Mouse (Mus musculus) mouse embryonic stem cell (cell line): ENCODE measurements at regions not wholly inside any gene's neighbourhood (a gene's known extent, or its start where the extent isn't known, plus 50 kb on each side); places are given as distances from the start of the nearest gene placed in this dataset.

Experiments used
- in situ Hi-C, 2 experiments: fragments of 300-500 bp; cut with MboI; formaldehyde crosslinking; loops; 1 replicate in 1 of 2; 3 replicates in 1 of 2; pipeline ENCODE4 v1.14.3; 2019 to 2020; ENCODE audit warnings: low sequenced_read_pairs in 2 of 2, low pct_unique_long_range_greater_than_20kb in 1 of 2, mixed read lengths in 1 of 2; ENCODE audit not compliant: unreplicated experiment in 1 of 2

DNA sequence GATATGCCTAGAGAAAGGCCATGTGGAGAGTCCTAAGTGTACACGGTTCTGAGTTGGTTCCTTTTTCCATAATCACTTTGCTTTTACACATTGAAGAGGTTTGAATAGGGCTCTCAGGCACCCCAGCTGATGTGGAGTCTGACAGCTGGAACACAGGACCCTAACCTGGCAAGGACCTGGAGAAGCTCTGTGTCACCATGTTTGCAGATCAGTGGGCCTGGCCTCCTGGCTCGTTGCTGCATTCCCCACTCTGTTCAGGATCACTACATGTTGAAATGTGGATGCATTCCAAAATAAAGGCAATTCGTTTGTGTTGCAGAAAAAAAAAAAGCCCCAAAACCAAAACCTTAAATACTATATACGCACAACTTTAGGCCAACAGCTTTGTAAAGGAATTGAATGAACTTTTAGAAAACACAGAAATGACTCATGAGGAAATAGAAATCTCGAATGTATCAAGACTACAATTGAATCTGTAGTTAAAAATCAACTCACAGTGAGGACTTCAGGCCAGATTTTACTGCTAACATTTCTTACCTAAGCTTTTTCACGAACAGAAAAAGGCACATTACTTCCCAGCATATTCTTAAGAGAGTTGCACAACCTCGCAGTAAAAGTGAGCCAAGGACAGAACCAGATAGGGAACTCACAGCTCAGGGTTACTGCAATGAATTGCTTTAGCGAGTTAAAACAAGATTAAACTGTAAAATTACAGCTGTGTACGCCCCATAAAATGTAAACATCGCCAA lies 109.6 kb upstream of the Phactr1 start:
- in situ Hi-C loops: no loop called here

DNA sequence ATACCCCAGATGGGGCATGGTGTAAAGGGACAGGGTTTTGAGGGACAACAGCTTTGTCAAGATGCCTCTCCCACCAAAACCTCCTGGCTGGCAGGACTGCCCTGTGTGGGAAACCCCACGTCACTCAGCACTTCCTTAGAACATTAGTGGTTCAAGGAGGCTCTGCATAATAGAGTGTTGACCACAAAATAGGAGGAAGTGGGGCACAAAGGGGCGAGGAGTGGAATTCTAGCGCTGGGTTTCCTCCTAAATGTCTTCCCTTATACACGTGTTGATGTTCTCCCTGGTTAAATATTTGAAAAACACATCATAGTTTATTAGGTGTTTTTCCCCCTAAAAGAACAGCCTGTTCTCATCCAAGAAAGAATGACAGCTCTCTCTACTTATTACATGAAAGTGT lies 106.2 kb upstream of the Phactr1 start:
- in situ Hi-C loops: no loop called here

DNA sequence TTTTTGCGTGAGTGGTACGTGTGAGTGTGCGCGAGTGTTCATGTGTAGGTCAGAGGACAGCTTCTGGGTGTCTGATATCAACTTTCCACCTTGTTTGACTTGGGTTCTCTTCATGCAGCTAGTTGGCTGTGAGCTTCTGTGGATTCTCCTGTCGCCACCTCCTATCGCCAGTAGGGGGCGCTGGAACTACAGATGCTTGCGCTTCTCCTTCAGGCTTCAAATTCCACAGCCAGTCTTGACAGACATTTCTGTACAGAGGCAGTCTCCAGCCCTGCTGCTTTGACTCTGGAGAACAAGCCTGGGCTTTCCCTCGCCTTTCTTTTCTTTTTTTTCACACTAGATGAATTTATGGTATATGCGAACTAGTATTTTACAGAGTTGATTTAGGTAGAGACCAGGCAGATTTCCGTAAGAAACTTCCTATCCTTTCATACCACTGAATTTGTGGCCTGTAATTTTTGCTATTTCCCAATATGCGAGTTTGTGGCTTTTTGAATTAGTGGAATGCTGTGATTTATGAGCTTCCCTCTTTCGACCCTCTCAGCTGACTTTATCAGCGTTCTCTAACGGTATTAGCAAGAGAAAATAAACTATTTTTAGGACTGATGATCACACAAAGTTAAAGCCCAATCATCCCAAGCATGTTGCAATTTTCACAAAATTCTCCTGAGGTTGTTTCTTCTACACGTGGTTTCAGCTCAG lies 104.5 kb upstream of the Phactr1 start:
- in situ Hi-C loops: no loop called here

DNA sequence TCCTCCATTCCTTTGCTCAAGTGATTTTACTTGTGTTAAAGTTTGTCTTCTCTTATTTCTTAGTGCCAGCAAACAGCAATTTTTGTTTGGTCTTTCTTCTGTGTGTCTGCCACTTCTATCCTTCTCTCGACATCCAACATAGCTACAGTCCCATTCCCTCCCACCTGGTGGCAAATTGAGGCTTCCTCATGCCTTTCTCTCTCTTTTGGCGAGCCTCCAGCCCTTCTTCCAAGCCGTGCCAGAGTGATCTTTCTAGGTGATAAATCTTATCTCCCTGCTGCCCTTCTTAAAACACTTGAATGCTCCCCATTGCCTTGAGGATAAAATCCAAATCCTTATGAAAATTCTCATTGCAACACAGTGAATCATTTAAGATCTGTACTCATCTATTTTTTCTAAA lies 101.0 kb upstream of the Phactr1 start:
- in situ Hi-C loops: no loop called here

DNA sequence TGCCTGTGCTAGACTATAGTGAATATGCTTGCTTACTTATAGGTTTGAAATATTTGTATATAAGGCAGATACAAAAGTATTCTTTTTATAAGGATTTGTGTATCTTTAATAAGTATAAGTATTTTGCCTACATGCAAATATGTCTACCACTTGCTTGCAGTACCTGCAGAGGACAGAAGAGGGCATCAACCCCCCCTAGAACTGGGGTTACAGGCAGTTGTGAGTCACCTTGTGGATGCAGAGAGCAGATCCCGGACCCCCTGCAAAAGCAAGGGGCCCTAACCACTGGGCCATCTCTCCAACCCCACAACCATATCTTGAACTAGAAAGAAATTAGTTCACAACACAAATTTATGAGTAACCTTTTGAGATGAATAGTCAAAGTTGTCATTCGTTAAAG lies 91.3 kb upstream of the Phactr1 start:
- in situ Hi-C loops: no loop called here

DNA sequence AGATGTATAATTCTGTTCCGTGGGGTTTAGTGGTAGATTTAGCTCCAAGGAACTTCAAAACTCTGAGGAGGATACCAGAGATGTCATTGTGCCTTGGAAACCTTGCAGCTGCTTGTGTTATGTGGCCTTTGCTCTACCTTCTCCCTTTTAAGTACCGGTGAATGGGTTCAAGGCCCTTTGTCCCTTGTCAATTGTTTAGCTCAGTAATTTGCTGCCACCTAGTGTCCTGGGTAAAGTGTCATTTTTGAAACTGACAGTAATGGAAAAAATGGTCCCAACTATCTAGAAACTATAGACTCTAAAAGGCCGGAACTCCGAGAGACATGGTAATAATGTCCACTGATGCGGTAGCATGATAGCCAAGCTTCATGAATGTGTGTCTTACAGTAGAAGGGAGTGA lies 90.8 kb upstream of the Phactr1 start:
- in situ Hi-C loops: no loop called here

DNA sequence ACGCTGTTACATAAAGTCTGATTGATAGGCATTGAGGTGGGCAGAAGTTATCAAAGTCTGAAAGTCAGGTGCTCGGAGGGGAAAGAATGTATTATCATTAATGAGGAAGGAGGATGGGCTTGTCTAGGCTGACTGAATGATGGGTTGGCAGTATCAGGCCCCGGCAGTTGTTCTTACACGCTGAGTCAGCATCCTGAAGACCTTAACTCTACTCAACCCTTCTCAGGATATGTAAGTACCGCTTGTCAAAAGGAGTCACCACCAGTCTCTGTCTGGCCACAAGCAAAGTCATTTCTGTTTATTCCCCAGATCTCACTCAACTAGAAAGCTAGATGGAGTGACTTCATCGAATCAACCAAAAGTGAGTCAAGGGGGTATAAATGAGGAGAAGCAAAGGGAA lies 90.0 kb upstream of the Phactr1 start:
- in situ Hi-C loops: no loop called here

DNA sequence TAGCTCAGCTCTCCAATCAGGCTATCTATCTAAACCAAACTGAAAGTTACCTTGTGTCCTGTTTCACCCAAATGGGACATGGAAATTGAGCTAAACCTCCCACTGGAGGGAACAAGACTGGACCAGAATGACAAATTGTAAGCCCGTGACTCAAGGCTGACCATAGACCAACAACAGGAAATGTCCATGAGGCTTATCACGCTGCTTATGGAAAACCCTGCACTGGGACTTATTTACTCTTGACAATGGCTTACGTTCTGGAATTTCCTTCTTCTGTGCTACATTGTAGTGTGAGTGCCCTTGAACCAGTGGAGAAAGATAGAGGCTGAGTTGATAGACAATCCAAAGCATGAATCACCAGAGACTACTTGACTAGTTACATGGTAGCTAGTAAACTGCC lies 87.5 kb upstream of the Phactr1 start:
- in situ Hi-C loops: no loop called here

DNA sequence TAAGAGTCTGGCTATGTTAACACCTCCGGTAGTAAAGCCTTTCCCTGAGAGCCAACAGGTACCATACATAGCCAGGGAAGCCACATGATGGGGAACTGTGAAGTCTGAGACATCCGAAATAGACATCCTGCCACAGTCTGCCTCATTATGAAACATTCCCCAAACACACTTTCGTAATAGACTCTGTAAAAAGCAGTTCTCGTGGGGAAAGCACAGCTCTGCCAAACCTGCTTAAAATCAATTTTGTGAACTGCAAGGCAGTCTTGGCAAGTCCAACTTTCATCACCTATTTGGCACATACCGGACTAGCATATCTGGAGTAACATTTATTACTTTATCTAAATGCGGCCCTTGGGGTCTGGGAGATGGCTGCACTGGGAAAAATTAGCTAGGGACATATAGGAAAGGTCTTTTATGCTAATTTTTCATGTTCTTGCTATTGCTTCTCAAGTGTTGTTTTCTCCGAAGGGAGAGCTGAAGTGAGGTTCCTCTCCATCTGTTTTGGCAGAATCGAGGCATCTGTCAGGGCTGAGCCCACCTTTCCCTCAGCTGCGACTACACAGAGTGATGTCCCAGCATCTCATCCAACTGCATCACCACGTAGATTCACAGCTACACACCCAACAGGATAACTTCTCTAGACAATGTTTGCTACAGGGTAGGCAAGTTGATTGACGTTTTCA lies 86.8 kb upstream of the Phactr1 start:
- in situ Hi-C loops: no loop called here

DNA sequence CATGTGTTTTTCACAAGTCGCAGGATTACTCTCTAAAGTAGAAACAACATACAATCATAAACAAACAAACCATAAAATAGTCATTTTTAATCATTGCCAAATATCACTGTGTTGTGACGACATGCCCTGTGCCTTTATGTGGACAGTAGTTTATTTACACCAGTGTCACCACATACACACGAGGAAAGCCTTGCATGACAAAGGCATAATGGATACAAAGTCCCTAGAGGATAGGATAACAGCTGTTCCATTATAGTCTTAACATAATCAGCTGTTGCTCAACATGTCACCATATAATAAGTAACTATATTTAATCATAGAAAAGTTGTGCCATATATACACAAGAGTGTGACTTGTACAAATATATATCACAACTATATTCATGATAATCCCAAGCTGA lies 85.2 kb upstream of the Phactr1 start:
- in situ Hi-C loops: no loop called here

DNA sequence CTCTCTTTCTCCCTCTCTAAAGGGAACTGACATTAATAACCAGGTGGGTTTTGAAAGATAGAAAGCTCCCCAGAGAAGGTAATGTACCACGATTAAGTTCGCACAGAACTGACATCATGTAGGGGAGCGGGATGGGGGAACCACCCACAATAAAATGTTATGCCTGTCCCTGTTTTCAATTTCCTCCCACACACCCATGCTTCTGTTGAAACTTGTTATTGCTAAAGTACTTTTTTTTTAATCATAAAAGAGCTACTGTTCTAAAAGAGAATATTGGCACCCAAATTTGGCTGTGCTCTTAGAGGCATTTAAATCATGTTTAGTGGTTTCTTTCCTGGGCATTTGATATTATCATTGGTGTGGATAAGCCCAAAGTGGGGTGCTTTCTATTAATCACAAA lies 82.6 kb upstream of the Phactr1 start:
- in situ Hi-C loops: no loop called here

DNA sequence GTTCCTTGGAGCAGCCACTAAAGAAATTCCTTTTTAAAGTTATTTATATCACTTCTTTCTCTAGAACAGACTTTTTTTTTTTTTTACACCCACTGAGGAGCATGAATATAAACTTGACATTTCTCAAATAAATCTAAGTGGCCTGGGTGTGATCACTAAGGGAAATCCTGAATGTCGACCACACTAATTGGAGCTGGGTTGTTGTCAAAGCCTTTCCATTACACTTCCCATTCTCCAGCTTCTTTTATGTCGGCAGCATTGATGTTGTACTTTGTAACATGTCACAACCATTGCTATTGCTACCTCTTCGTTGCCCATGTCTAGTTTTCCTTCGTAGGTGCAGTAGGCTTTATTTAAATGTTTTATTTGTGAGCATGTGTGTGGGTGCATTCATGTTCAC lies 77.1 kb upstream of the Phactr1 start:
- in situ Hi-C loops: loop anchor here in 1 of 2 experiments (25.0 kb wide), 1 partner anchor 184 kb away; no protein-coding TSS in a partner anchor

DNA sequence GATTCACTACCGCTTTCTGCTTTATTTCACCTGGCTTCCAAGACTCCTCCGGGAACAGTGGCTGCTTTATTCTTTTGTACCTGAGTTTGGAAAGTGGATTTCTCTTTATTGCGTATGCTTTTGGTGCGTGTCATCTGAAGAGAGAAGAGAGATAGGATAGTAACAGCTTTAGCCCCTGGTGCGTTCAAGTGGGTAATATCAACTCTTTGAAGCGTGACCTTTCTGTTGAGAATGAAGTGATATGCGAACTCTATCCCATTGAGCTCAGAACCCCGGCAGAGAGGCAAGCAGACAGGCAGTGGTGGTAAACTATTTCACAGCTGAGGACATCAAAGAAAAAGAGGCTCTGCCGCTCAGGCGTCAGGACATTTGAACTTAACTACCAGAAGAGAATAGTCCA lies 72.7 kb upstream of the Phactr1 start:
- in situ Hi-C loops: loop anchor here in 1 of 2 experiments (25.0 kb wide), 1 partner anchor 180 kb away; no protein-coding TSS in a partner anchor

DNA sequence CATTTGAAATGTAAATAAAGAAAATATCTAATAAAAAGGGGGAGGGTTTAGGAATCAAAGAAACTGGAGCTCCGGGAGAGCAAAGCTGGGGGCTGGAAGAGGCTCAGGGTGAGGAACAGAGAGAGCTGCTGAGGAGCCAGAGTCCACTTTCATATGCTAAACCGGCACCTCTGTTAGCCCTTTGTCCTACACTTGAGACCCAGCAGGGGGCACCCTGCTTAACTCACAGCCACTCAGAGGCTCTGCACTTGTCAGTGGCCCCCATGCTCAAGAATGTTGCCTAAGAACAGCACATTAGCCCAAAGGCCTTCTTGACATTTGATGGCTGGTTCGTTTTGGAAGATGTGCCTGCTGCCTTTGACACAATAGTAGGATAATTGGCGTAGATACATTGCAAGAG lies 71.5 kb upstream of the Phactr1 start:
- in situ Hi-C loops: loop anchor here in 1 of 2 experiments (25.0 kb wide), 1 partner anchor 178 kb away; no protein-coding TSS in a partner anchor

DNA sequence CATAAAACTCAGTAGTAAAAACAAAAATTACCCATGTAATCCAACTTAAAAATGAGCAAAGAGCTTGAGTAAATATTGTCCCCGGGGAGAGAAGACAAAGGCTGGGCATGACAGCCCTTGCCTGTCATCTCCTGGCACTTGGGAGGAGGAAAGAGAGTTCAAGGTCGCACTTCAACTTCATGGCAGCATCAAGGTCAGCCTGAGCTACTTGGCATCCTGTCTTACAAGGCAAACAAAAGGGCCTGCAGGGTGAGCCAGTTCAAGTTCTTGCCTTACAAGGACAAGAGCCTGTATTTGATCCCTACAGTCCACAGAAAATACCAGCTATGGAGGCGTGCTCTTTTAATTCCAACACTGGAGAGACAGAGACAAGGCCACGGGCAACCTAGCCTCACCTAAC lies 67.1 kb upstream of the Phactr1 start:
- in situ Hi-C loops: loop anchor here in 1 of 2 experiments (25.0 kb wide), 1 partner anchor 174 kb away; no protein-coding TSS in a partner anchor

DNA sequence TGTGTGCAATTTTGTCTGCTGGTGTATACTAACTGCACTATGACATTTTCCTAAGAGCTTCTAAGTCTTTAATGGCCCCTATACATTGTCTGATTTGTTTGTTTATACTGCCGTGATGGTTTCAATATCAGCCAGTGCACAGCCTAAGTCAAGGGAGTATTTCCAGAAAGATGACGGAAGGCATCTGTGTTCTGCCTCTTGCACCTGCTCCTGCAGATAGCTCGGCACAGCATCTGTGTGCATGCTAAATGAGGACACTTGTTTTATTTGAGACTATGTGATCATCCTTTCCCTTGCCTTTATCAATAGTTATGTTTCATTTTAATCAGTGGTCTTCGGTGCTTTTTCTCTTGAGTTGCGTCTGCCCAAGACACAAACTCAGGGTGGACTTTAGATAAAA lies 64.6 kb upstream of the Phactr1 start:
- in situ Hi-C loops: loop anchor here in 1 of 2 experiments (25.0 kb wide), 1 partner anchor 171 kb away; no protein-coding TSS in a partner anchor

DNA sequence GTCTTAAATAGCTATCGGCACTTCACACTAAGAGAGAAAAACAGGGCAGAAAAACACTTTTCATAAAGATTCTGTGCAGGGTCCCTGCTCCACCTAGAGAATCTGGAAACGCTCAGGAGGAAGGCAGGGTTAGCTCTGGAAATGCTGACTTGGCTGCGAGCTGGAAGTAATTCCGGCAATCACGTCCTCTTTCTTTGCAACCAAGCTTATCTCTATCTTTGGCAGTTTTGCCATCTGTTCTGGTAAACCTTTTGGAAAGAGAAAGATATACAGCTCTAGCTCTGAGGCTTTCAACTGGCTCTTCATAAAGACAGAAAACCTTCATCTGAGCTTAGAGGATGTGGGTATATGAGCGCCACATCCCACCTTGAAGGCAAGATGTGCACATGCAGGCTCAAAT lies 63.2 kb upstream of the Phactr1 start:
- in situ Hi-C loops: loop anchor here in 1 of 2 experiments (25.0 kb wide), 1 partner anchor 170 kb away; no protein-coding TSS in a partner anchor

DNA sequence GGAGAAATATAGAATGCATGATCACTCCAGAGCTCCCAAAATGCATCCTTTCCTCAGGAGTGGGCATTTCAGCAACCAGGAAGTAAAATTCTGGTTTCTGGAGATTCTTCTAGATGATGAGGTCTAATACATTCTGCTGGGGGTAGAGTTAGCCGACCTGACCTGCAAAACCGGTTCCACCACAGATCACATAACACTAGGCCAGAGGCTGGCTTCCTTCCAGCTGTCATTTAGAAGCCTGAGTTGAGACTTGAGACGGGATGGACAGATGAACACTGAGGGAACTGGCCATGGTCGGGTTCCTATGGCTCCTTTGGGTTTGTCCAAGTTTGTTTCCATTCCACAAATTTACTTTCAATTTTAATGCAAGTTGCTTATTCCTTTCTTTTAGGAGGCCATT lies 62.6 kb upstream of the Phactr1 start:
- in situ Hi-C loops: loop anchor here in 1 of 2 experiments (25.0 kb wide), 1 partner anchor 169 kb away; no protein-coding TSS in a partner anchor
